In the genomic region with DNA sequence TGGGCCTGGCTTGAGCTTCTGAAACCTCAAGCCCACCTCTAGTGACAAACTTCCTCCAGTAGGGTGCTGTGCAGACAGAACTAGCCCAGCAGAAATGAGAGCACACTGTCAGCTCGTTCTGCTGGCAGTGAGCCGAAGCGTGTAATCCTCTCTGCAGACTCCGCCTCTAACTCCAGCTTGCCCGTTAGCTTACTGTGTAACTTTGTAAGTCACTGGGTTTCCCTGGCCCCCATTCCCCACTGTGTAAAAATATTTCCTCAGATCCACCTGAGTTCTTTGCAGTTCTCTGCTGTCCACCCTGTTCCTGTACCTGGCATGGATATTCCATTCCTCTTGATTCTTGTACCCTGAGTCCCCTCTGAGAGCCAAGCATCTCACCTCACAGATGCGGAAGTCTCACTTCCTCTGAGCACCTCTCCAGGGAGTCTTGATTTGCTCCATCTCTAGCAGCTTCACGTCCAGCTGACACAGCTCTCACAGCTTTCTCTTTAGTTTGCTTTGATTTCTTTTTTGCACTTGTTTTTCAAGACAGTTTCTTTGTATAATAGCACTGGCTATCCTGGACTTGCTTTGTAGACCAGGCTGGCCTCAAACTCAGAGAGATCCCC, we compare ENCODE assay signal across 10 mouse cellular contexts. TPM values are rescaled to one million over a fixed set of nuclear protein-coding genes. Genes with fewer than 3 reads are reported as not detected.
DNase-seq lines count a peak whose midpoint lies in the region; ATAC-seq lines count a peak whose summit lies in the region.
"Had no signal": no experiment of that assay in that cellular context is flagged by ENCODE, and none has a peak within 500 bp of the region (broad histone marks: within the 10 kb centered on the region; RNA-seq: fewer than 3 reads in every experiment).

No protein-coding gene starts in this region.

- H3K27ac ChIP-seq in forebrain, embryonic 16.5 days (ENCODE audit: low read length): no peak overlapping the region
- H3K27ac ChIP-seq: liver, embryonic 13.5 days; stomach, embryonic 15.5 days had no signal

- no peaks in the 10 kb centered on the region for H3K27me3 ChIP-seq in forebrain, embryonic 16.5 days (replicated peaks; ENCODE audit: control insufficient read depth, insufficient read depth, low read length)
- H3K27me3 ChIP-seq: liver, embryonic 13.5 days; stomach, embryonic 15.5 days had no signal

- no peak overlapping the region for H3K9ac ChIP-seq in forebrain, embryonic 16.5 days (replicated peaks; ENCODE audit: low read depth, low read length)
- H3K9ac ChIP-seq: liver, embryonic 13.5 days; stomach, embryonic 15.5 days had no signal

- DNase-seq in layer of hippocampus, adult 11-12 months (ENCODE audit: low spot score): peak; percentile 29
- no peak for DNase-seq in layer of hippocampus, adult 8-10 months (ENCODE audit: low spot score in 2 of 2)
- peak; percentile 80 for DNase-seq in brain, adult 2 months (ENCODE audit: low read depth, low spot score)
- DNase-seq in heart, postnatal 10 days: peak; percentile 67 to 73
- DNase-seq in lung, postnatal 10 days: peak; percentile 64
- no peak for DNase-seq in testis, postnatal 14 days (ENCODE audit: low spot score)
- DNase-seq in ovary, adult 18-20 months (ENCODE audit: low spot score): no peak
- DNase-seq: liver, embryonic 13.5 days had no signal

- no peaks in the 10 kb centered on the region for H3K9me3 ChIP-seq in forebrain, embryonic 16.5 days (ENCODE audit: control insufficient read depth, low read length)
- H3K9me3 ChIP-seq: liver, embryonic 13.5 days; stomach, embryonic 15.5 days had no signal

- H3K4me3 ChIP-seq in forebrain, embryonic 16.5 days (replicated peaks; ENCODE audit: low read length): no peak overlapping the region
- H3K4me3 ChIP-seq: liver, embryonic 13.5 days; stomach, embryonic 15.5 days had no signal

- intact Hi-C loops in heart, postnatal 10 days (cut with DNase I): no loop called here

- H3K4me1 ChIP-seq in forebrain, embryonic 16.5 days (replicated peaks; ENCODE audit: control insufficient read depth, insufficient read depth, low read length): no peaks in the 10 kb centered on the region
- H3K4me1 ChIP-seq: stomach, embryonic 15.5 days had no signal

- 51% methylated on average over 7 of the region's 7 CpGs for whole genome bisulfite sequencing in forebrain, embryonic 16.5 days

- ATAC-seq in forebrain, embryonic 16.5 days: no peak

- peaks cover 33% of the 10 kb centered on the region for H3K36me3 ChIP-seq in forebrain, embryonic 16.5 days (ENCODE audit: control insufficient read depth, insufficient read depth)

- no peak overlapping the region for H3K4me2 ChIP-seq in forebrain, embryonic 16.5 days (ENCODE audit: low read length)
- H3K4me2 ChIP-seq: liver, embryonic 13.5 days; stomach, embryonic 15.5 days had no signal

RNA-seq across cellular contexts. Expression of a gene that starts 51.0 kb away (rescaled TPM):
- total RNA-seq in layer of hippocampus, adult 8-10 months (2022): 1 to 10 TPM; 3.9 to 5.8 (median 5.5) TPM
- total RNA-seq in heart, postnatal 10 days (2021): under 1 TPM; 0.26 to 0.32 TPM
- polyA plus RNA-seq in forebrain, embryonic 16.5 days (2015; fragmentation: Nextera tagmentation; extraction: Ambion mirVana): 1.6 and 2.6 TPM in 2 replicates

Comparison
In these comparisons a context has a peak if more than half of its experiments do, and no peak if none do; other contexts are left out.
1. DNase-seq: peak in layer of hippocampus, adult 11-12 months (single experiment), brain, adult 2 months (single experiment), heart, postnatal 10 days (2 of 2) and lung, postnatal 10 days (single experiment); none in layer of hippocampus, adult 8-10 months (0 of 2), testis, postnatal 14 days (single experiment) and ovary, adult 18-20 months (single experiment).